Mouse (Mus musculus) spleen, adult 2 months (tissue): Measurements from ENCODE around the gene Ust. TPM values are rescaled to one million over a fixed set of nuclear protein-coding genes. Genes with fewer than 3 reads are reported as not detected.
"Not testable (repeated sequence)": the region's sequence is repeated elsewhere in the genome, so short reads cannot be mapped to it uniquely, and the experiment has no call there.

Experiments
- DNase-seq, 2 experiments: peaks; one replicate each; pipeline versions ENCODE4 v3.0.0 to v3.0.0-alpha.2; 2012 to 2021; ENCODE audit warnings: low spot score in 2 of 2, low read depth in 1 of 2
- H3K27ac ChIP-seq: fragments of 200-500 bp; 2 replicates; pipeline ENCODE4 v1.5.1; 2012; ENCODE audit warnings: low read length, inconsistent platforms; ENCODE audit not compliant: insufficient read depth
- H3K27me3 ChIP-seq: fragments of 200-500 bp; 2 replicates; pipeline ENCODE4 v1.6.1; 2012; ENCODE audit warnings: mild to moderate bottlenecking, moderate library complexity, low read length, inconsistent platforms; ENCODE audit not compliant: control insufficient read depth, insufficient read depth
- H3K36me3 ChIP-seq: fragments of 200-500 bp; 2 replicates; pipeline ENCODE4 v1.6.1; 2012; ENCODE audit warnings: mild to moderate bottlenecking, low read length, inconsistent platforms; ENCODE audit not compliant: control insufficient read depth, insufficient read depth
- H3K4me1 ChIP-seq: fragments of 200-500 bp; 2 replicates; pipeline ENCODE4 v1.6.1; 2011; ENCODE audit warnings: inconsistent platforms; ENCODE audit not compliant: control insufficient read depth, insufficient read depth, insufficient read length
- H3K4me3 ChIP-seq: fragments of 200-500 bp; 2 replicates; pipeline ENCODE4 v1.5.1; 2011; ENCODE audit warnings: mild to moderate bottlenecking, inconsistent platforms; ENCODE audit not compliant: insufficient read depth, insufficient read length; ENCODE audit errors: extremely low read depth
- CTCF ChIP-seq: fragments of 200-500 bp; IDR thresholded peaks from 2 replicates; pipeline ENCODE4 v1.5.1; 2011; ENCODE audit warnings: mild to moderate bottlenecking, inconsistent platforms; ENCODE audit not compliant: insufficient read depth, insufficient read length, insufficient replicate concordance; ENCODE audit errors: extremely low read depth
- POLR2A ChIP-seq: fragments of 200-500 bp; IDR thresholded peaks from 2 replicates; pipeline ENCODE4 v1.6.1; 2011; ENCODE audit warnings: low read depth, low read length, inconsistent platforms
- WGBS: fragments of 180-500 bp; shearing (Covaris S2); methylation state at CpG from one replicate; pipeline ENCODE4 v1.1.7; 2018; 5-methylcytosine and 5-hydroxymethylcytosine counted together
- polyA plus RNA-seq: library from polyadenylated mRNA; depleted of rRNA; stranded (reverse); fragments of >200 nt; gene quantifications from 2 replicates; pipeline ENCODE4 v1.2.3, GENCODE M21; 2012; rRNA removed

Gene Ust
- 1.9 and 2.2 TPM in 2 replicates for polyA plus RNA-seq

DNA sequence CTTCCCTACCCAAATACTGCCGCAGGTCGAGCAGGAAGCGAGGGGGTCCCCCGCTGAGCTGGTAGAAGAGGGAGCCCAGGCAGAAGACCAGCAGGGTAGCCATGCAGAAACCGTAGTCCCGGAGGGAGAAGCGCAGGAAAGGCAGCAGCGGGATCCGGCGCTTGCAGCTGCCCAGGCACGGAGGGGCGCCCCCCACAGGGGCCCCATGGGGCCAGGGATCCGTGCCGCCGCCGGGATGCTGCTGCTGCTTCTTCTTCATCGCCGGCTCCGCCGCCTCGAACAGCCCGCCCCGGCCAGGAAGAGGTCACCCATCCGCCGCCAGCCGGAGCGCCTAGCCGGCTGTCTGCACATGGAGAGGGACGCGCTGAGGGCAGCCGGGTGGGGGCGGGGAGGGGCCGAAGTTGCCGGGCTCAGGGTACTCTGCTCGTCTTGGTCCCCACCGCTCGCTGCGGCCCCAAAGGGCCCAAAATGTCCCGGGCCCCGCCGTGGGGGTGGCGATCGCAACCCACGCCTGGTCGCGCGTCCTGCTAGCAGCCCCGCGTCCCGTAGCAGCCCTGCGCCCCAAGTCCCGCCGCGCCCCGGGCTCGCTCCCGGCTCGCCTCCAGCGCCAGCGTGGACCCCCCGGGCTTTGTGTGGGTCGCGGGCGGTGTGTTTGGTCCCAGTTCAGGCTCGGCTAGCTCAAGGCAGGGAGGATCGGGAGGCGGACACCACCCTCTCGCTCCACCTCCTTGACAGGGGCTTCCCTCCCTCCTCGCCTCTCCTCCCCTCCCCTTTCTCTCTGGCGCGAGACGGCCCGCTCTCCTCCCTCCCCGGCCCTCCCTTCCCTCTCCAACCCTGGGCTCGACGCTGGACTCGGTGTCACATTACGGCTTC lies at the start of gene Ust:
TSS of gene Ust (minus strand) at position 685 of the 873 bp plus-strand sequence.
- peak in 1 of 2 experiments; percentile 41 for DNase-seq
- WGBS, result 1% methylated on average over 72 of the region's 78 CpGs
- H3K4me1 ChIP-seq, result peaks cover 10% of the 10 kb centered on the region
- peaks cover 13% of the 10 kb centered on the region; the same call in 1 of the 2 replicates for H3K27me3 ChIP-seq
- no peak for TF ChIP-seq POLR2A
- no peak for TF ChIP-seq CTCF
- H3K36me3 ChIP-seq, result no peaks in the 10 kb centered on the region
- peak within 1 kb of the TSS; percentile 60 for H3K27ac ChIP-seq
- H3K4me3 ChIP-seq, result peak within 1 kb of the TSS; percentile 83

DNA sequence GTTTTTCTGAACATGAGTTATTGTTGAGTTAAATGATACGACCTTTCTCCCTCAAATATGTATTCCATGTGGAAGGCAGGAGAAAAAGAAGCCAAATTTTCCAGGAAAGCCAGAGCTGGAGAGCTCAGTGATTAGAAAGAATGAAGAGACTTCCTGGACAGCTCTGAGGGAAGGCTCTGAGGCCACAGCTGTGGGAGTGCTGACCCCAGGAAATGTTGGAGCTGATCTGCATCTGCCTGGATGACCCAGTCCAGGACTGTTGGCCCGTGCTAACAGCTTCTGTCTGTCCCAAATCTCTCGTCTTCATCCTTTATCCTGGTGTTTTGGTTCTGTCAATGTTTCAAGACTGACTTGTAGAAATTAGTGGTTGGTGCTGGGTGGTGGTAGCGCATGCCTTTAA lies 42.7 kb upstream of the Ust start:
- Histone ChIP-seq H3K36me3 (no peaks in the 10 kb centered on the region), H3K4me1 (no peaks in the 10 kb centered on the region), H3K4me3 (no peak overlapping the region), H3K27ac (no peak overlapping the region), H3K27me3 (no peaks in the 10 kb centered on the region)
- 81% methylated on average over 4 of the region's 4 CpGs for WGBS
- no peak for DNase-seq
- TF ChIP-seq POLR2A (no peak), CTCF (no peak)

DNA sequence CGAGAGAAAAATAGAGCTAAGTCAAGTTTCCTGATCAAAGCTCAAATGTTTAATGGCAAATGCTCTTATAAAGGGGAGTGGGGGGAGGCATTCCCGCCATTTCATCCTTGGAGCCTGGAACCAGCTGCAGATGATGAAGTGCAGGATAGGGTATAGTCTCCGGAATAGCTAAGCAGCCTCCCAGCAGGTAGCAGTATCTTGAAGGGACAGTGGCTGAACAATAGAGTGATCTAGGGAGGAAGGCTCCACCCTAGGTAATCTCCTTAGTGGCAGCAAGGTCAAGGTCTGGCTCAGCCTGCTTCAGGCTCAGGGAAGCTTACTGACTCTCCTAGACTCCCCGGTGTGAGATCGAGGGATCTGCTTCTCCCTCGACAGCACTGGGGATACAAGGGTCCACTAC lies 40.9 kb upstream of the Ust start:
- 82% methylated on average over 6 of the region's 6 CpGs for WGBS
- H3K36me3 ChIP-seq, H3K4me1 ChIP-seq, H3K27me3 ChIP-seq, DNase-seq, H3K4me3 ChIP-seq, H3K27ac ChIP-seq: not testable (repeated sequence)

DNA sequence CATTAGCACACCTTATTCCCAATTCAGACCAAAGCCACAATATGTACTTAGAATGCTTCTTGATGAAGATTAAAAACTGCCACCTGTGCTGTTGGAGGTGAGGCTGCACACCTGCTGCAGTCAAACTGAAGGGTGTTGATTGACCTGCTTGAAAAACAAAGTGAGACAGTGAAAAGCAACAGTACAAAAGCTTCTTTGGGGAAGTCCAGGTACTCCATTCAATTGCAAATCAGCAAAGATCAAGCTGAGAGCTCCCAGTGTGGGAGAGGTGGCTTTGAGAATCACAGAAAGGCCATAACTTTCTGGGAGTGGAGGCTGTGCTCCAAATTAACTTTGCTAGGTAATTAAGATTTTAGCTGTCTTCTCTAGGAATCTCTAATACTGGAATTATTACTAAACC lies 33.6 kb upstream of the Ust start:
- not testable (repeated sequence) for H3K4me3 ChIP-seq, H3K27me3 ChIP-seq, H3K4me1 ChIP-seq, DNase-seq, H3K27ac ChIP-seq, H3K36me3 ChIP-seq

DNA sequence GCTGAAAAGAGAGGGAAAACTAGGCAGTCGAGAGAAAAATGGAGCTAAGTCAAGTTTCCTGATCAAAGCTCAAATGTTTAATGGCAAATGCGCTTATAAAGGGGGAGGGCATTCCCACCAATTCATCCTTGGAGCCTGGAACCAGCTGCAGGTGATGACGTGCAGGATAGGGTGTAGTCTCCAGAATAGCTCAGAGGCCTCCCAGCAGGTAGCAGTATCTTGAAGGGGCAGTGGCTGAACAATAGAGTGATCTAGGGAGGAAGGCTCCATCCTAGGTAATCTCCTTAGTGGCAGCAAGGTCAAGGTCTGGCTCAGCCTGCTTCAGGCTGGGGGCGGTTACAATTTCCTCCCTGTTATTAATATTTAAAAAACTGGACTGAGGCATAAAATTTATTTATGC lies 33.0 kb upstream of the Ust start:
- WGBS, result 94% methylated on average over 4 of the region's 4 CpGs
- not testable (repeated sequence) for H3K36me3 ChIP-seq, H3K27ac ChIP-seq, H3K4me3 ChIP-seq, H3K27me3 ChIP-seq, DNase-seq, H3K4me1 ChIP-seq

DNA sequence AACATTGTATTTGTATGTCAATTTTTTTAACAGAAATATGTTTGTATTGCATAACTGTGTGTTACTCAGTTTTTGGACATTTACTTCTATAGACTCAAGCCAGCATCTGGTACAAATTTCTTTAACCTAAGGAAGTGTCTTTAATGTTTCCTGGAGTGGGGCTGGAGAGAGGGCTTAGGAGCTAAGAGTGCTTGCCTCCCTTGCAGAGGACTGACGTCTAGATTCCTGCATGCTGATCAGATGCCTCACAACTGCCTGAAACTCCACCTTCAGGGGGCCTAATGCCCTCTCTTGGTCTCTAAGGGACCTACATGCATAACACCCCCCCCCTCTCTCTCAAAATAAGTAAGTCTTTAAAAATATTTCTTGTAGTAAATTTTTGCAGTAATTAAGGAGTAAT lies 22.9 kb upstream of the Ust start:
- DNase-seq, result no peak
- TF ChIP-seq POLR2A (no peak), CTCF (no peak)
- no peak overlapping the region for H3K27ac ChIP-seq
- no peak overlapping the region for H3K4me3 ChIP-seq
- no peaks in the 10 kb centered on the region for H3K4me1 ChIP-seq
- no peaks in the 10 kb centered on the region for H3K27me3 ChIP-seq
- 50% methylated on average over 1 of the region's 1 CpGs for WGBS
- no peaks in the 10 kb centered on the region for H3K36me3 ChIP-seq

GRCm38 (mm10) chr10:8535445-8535844 lies 16.8 kb upstream of the Ust start:
- DNase-seq, result peak in 1 of 2 experiments; percentile 55
- no peaks in the 10 kb centered on the region for H3K36me3 ChIP-seq
- WGBS, result 34% methylated on average over 3 of the region's 3 CpGs
- TF ChIP-seq POLR2A (no peak), CTCF (no peak)
- peaks cover under 1% of the 10 kb centered on the region; the same call in 1 of the 2 replicates for H3K4me1 ChIP-seq
- H3K27ac ChIP-seq, result no peak overlapping the region
- no peaks in the 10 kb centered on the region for H3K27me3 ChIP-seq
- H3K4me3 ChIP-seq, result no peak overlapping the region
